Mouse (Mus musculus): ENCODE results near the gene Trim46. TPM values are rescaled to one million over a fixed set of nuclear protein-coding genes. Genes with fewer than 3 reads are reported as not detected.

Gene Trim46
- polyA plus RNA-seq, 1 experiment, result 96.7 TPM

DNA sequence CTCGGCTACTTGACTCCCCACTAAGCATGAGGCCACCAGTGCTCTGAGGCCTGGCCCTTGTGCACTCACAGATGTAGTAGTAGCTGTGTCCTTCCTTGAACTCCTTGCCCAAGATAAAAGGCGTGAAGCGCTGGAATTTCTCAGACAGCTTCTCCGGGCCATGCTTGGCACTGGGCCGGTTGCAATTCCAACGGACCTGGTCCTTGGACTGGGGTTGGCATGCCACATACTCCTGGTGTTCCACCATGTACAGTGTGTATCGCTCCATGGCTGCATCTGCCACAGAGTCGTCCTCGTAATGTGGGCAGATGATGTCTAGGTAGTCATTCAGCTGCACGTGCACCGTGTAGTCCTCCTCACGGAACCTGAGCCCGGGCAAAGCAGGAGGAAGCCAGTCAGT is 30.0 kb upstream of the Trim46 start:
- no peak for DNase-seq (ENCODE audit: extremely low spot score in 1 of 2, low spot score in 1 of 2)

GRCm38 (mm10) chr3:89271760-89272159 is 25.7 kb upstream of the Trim46 start:
- no peak for DNase-seq (ENCODE audit: extremely low spot score in 1 of 2, low spot score in 1 of 2)

DNA sequence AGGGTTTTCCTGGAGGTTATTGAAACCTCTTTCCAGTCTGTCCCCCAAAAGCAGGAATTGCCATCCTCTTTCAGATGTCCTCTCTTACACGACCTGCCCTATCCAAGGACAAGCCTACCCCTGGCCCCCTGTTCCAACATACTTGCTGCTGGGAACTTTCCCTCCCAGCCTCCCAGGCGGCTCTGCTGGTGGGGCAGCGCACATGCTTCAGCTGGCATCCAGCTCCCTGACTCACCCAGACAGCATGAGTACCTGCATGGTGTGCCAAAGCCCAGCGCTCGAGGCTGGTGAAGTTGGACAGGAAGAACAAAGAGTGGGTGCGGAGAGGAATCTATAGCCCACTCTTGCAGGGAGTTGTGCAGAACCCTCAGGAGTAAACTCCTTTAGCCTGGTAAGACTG is 24.8 kb upstream of the Trim46 start:
- peak in 1 of 2 experiments; percentile 76 for DNase-seq (ENCODE audit: extremely low spot score in 1 of 2, low spot score in 1 of 2)

DNA sequence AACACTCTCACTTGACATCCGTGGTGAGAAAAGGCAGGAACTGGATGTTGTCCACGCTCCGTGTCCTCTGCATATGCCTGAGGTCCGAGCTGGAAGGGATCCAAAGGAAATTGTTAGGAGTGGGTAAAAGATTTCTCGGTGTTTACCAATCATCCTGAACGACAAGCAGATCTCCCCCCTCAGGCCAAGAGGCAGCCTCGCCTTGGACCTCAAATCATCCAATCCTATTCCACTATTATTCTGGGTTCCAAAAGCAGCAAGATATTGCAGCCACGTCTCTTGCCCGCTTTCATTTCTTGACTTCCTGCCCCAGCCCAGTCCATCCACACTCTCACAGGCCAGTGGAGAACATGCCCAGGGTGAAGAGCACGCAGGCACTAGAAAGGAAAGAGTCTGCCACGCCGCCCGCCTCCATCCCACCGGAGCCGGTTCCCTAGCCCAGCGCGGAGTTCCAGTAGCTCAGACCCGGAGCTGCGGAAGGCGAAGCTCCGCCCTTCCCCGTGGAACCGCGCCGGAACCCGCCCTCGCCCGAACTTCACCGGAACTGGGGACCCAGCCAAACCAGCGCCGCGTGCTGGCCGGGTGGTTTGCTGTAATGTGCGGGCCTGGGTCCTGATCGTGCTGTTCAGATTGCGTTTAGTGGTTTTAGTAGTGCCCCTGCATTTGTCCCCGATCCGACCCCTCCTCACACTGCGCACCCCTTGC is 24.1 kb upstream of the Trim46 start, which contains the start of gene Slc50a1:
Gene Slc50a1 (minus strand): TSS at position 520 of the 705 bp plus-strand sequence.
- peak; percentile 55 to 87 for DNase-seq (ENCODE audit: extremely low spot score in 1 of 2, low spot score in 1 of 2)

- DNase-seq (ENCODE audit: extremely low spot score in 1 of 2, low spot score in 1 of 2), result no peak
These were observed 22.8 kb upstream of the Trim46 start for GRCm38 (mm10) chr3:89268916-89269315.

- peak; percentile 73 to 88 for DNase-seq (ENCODE audit: extremely low spot score in 1 of 2, low spot score in 1 of 2)
These were observed 20.4 kb upstream of the Trim46 start for GRCm38 (mm10) chr3:89266439-89266893.

DNA sequence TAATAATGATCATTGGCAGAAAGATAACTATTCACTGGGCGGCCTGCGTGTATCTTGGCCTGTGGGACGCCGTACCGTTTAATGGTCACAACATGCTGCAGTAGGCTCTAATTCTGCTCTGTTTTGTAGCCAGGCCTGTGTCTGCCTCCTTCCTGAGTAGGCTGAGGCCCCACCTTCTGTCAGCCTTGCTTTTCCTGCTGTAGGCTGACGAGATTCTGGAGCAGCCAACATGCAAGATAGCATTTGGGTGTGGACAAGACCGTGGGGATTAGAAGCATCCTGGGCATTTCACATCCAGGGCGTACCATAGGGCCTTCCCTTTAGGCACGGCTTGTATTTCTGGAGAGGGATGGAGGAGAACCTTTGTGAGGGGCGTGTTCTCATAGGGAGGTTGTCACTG is 16.3 kb upstream of the Trim46 start:
- DNase-seq (ENCODE audit: extremely low spot score in 1 of 2, low spot score in 1 of 2), result no peak

DNA sequence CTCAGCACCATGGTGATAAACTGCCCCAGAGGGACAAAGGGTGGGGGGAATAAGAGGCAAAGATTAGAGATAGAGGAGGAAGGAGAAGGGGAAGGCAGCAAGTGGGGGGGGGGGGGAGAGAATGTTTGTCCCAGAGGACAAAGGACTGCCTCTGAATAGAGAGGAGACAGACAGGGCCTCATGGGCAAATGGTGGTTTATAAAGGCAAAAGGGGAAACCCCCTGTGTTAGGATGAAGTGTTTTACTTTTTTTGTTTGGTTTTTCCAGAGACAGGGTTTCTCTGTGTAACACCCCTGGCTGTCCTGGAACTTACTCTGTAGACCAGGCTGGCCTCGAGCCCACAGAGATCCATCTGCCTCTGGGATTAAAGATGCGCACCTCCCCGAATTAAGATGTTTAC is 14.1 kb upstream of the Trim46 start:
- DNase-seq (ENCODE audit: extremely low spot score in 1 of 2, low spot score in 1 of 2), result no peak

DNA sequence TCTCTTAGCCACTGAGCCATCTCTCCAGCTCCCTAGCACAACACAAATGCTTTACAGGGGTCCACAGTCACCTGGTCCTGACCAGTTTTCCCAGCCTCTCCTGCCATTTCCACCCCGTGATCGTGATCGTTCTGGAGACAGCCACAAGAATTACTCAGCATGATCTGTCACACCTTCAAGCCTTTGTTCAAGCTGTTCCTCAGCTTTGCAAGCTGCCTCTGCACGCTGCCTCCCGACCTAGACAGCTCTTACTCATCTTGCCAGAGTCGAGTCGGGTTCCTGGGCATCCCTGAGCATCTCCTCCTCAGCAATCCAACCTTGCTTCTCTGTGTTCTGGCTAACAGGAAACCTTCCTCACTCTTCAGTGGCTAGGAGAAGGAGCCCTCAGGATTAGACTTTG is 13.0 kb upstream of the Trim46 start, which contains the start of gene Dpm3:
Gene Dpm3 (plus strand): TSS at position 283 of the 400 bp plus-strand sequence.
- DNase-seq (ENCODE audit: extremely low spot score in 1 of 2, low spot score in 1 of 2), result peak in 1 of 2 experiments; percentile 47

GRCm38 (mm10) chr3:89256177-89256576 is 10.1 kb upstream of the Trim46 start:
- no peak for DNase-seq (ENCODE audit: extremely low spot score in 1 of 2, low spot score in 1 of 2)

DNA sequence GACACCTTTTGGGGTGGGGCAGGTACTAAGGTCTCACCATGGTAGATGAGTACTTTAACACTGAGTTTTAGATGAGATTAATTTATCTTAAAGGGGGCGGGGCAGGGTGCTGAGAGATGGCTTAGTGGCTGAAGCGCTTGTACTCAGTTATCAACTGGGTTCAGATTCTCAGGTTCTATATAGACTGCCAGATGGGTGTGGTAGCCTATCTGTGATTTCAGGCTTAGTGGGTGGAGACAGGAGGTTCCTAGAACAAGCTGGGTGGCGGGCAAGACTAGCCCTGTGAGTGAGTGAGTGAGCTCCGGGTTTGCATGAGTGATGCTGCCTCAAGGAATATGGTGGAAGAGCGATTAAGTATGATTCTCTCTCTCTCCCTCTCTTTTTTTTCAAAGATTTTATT is 8.9 kb upstream of the Trim46 start:
- DNase-seq (ENCODE audit: extremely low spot score in 1 of 2, low spot score in 1 of 2), result no peak

DNA sequence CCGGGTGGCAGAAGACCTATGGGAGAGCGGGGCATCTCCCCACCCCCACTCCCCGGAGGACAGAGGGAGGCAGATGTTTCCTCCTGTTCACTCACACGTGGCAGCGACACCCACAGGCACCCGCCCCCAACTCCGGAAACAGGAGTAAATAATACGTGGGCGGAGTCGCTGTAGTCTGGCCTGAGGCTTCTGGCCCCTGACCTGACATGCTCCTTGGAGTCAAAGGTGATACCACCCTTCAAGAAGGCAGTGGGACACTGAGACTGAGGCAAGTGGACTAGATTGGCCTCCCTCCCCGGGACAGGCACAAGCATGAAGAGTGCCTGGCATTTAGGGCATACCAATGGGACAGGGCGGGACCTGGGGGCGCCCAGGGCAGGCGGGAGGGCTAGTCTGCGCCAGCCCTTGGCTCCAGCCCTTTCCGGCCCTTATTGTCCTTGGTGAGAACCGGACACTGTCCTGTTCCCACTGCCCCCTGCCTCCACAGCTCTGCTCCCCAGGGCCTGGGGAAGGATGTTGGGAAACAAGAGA is 5.3 kb upstream of the Trim46 start:
- DNase-seq (ENCODE audit: extremely low spot score in 1 of 2, low spot score in 1 of 2), result no peak

DNA sequence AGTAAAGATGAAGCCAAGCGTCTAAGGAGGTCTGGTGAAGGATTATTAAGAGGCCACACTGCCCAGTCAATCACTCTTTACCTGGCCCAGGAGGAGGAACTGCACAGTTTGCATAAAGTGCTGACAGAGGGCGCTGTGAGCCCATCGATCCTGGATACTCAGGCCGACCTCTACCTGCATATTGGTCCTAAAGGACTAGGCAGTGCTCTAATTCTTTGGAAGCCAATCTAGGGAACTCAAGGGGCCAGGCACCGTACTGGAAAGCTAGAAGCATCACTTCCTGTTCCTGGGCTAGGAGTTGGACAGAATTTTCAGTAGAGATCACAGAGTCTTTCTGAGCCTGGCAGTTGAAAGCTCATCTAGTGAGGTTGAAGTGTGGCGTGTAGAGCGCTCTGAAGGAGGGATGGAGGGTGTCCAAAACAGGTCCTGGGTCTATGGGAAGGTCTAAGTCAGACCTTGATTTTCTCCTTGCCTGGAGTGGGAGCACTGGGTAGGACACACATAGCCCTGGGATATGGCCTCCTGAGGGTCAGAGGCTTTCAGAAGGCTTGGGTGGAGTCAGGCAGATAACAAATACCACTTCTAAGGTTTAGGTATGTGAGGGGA is 4.4 kb upstream of the Trim46 start:
- peak in 1 of 2 experiments; percentile 71 for DNase-seq (ENCODE audit: extremely low spot score in 1 of 2, low spot score in 1 of 2)

GRCm38 (mm10) chr3:89247466-89247865 is 1.4 kb upstream of the Trim46 start:
- no peak for DNase-seq (ENCODE audit: extremely low spot score in 1 of 2, low spot score in 1 of 2)

DNA sequence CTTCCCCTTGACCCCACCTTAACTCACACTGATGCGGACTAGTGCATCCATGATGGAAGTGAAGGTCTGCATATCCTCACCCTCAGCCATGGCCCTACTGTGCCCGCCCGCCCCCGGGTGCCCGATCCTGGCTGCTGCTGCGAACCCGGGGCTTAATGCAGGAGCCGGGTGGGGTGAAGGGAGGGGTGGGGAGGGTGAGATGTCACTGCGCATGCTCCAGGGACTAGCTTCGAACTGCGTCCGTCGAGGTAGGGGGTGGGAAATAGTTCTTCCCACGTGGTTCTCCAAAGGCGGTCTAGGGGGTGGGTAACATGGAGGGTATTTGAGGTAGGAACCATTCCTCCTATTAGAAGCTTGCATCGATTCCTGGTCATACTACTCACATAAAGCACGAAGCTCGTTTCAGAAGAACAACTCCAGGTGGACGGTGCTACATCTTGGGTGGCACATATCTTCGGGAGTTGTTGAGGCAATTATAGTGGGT is 379 bp downstream of the Trim46 start, which contains the start of gene Krtcap2:
Gene Krtcap2 (plus strand): TSS at position 279 of the 484 bp plus-strand sequence.
- peak; percentile 62 to 82 for DNase-seq (ENCODE audit: extremely low spot score in 1 of 2, low spot score in 1 of 2)

DNA sequence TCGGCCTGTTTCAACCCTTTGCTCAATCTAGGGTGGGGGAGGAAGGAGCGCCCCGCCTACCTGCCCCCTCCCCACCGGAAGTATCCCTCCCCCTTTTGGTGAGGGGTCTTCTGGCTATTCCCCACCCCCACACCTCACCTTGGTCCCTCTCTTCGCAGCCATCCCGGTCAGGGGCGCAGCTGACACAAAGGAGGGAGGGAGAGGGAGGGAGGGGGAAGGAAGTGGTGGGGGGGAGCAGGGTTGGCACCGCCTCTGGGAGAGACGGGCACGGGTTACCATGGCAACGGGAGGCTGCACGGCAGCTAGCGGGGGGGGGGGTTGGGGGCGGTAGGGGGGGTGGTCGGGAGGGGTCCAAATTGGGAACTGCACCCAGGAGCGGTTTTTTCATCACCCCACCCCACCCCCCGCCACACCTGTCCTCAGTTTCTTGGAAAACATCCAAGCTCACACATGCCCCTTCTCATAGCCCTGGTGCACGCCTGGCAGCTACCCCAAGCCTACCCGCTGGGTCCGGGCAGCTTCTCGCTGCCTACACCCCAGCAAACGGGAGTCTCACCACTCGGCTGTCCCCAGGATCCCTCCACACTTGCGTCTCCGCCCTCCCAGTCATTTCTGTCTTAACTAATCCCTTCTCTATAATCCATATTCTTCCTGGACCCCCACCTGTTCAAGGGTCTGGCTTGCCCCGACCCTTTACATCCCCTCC is 974 bp downstream of the Trim46 start:
- peak in 1 of 2 experiments; percentile 75 for DNase-seq (ENCODE audit: extremely low spot score in 1 of 2, low spot score in 1 of 2)

DNA sequence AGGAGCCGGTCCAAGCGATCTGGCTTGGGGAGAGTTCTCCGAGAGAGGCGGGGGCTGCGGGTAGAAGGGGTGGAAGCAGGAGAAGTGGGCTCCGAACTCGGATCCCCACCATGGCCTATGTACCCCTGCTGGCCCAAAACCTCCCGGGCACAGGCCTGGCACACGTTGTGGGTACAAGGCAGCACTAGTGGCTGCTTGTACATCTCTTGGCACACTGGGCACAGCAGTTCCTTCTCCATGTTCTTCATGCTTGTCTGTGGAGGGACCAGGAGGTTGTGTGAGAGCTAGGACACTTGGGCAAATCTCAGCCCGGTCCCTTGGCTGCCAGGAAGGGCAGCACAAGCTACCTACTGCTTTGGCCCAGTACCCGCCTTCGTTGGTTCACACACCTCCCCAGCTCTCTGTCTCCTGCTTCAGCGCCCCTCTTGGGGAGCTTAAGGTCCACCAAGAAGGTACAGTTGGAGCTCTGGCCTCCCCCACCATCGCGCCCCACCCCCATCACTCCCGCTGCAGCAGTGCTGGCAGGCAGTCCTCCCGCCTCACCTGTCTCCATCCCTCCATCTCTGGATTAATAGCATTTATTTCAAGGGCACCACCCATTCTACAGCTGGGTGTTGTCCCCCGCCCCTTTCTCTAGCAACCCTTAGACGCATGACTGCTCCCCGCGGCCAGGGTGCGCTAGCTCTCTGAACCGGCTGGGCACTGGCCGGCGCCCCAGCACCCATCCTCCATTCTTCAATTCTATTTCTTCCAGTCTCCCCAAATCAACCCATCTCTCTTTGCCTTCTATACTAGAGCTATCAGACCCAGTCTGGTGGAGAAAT is 1.7 kb downstream of the Trim46 start:
- DNase-seq (ENCODE audit: extremely low spot score in 1 of 2, low spot score in 1 of 2), result no peak

DNA sequence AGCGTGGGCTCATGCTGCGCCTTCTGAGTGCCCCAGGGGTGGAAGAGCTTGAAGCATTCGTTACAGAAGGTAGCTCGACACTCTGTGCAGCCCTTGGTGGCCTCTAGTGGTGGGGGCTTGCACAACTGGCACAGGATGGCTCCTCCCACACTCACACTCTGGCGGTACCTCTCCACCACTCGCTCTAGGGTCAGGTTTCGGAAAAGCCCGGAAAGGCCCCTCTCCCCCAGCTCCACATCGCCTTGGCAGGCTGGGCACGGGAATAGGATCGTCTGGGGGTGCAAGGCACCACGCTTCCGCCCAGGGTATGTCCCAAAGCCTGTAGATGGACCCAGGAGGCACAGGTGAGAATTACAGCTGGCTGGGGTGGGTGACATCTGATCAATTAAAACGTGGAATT is 2.5 kb downstream of the Trim46 start:
- DNase-seq (ENCODE audit: extremely low spot score in 1 of 2, low spot score in 1 of 2), result no peak

DNA sequence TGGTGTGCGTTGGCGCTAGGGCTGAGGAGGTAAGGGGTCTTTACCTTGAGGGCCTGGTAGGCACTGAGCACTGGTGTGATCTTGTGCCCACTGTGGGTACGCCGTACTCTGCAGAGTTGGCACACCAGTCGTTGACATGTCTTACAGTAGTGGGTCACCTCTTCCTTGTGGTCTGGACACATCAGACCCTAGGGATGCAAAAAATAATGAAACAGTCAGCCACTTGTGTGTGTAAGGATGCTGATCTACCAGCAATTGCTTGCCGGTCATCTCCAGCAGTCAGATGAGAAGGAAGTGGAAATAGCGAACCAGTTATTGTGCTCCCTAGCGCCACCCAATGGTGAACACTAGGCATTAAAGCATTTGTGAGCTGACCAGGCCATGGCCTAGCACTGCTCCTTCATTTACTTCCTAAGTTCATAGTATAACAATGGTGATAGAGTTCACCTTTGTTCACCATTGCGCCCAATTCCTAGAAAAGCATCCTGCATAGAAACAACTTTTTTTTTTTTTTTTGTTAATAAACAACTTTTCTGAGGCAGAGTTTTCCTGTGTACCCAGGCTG is 3.7 kb downstream of the Trim46 start:
- peak in 1 of 2 experiments; percentile 79 for DNase-seq (ENCODE audit: extremely low spot score in 1 of 2, low spot score in 1 of 2)

- DNase-seq (ENCODE audit: extremely low spot score in 1 of 2, low spot score in 1 of 2), result no peak
These were observed 7.6 kb downstream of the Trim46 start for GRCm38 (mm10) chr3:89238494-89238893.

All from frontal cortex, adult 2 months (tissue).